Mouse (Mus musculus): ENCODE measurements around the gene Gm28047. TPM values are rescaled to one million over a fixed set of nuclear protein-coding genes. Genes with fewer than 3 reads are reported as not detected.
A peak's percentile ranks its signal among the peaks of the same experiment; 100 is the strongest.

Gm28047 gene
- polyA plus RNA-seq, 1 experiment: not detected

- Histone ChIP-seq H3K27me3 (ENCODE audit: control insufficient read depth, insufficient read depth, low read length) (no peaks in the 10 kb centered on the region), H3K4me3 (replicated peaks; ENCODE audit: insufficient read depth, low read depth, low read length) (no peak overlapping the region), H3K4me1 (ENCODE audit: control insufficient read depth, insufficient read depth, low read length) (peaks cover 27% of the 10 kb centered on the region), H3K27ac (ENCODE audit: insufficient read depth, low read length) (peak overlapping the region; percentile 39; the same call in 1 of the 2 replicates)
- 69% methylated on average over 6 of the region's 6 CpGs for WGBS
- TF ChIP-seq CTCF (IDR thresholded peaks at IDR 0.05; ENCODE audit: borderline replicate concordance, insufficient read depth, low read depth, low read length): no peak
- no peak for TF ChIP-seq POLR2A (IDR thresholded peaks at IDR 0.05; ENCODE audit: borderline replicate concordance, insufficient read depth, low read length)
- DNase-seq: no peak
These were observed 98.5 kb downstream of the Gm28047 start for GRCm38 (mm10) chr15:102526111-102527002.

DNA sequence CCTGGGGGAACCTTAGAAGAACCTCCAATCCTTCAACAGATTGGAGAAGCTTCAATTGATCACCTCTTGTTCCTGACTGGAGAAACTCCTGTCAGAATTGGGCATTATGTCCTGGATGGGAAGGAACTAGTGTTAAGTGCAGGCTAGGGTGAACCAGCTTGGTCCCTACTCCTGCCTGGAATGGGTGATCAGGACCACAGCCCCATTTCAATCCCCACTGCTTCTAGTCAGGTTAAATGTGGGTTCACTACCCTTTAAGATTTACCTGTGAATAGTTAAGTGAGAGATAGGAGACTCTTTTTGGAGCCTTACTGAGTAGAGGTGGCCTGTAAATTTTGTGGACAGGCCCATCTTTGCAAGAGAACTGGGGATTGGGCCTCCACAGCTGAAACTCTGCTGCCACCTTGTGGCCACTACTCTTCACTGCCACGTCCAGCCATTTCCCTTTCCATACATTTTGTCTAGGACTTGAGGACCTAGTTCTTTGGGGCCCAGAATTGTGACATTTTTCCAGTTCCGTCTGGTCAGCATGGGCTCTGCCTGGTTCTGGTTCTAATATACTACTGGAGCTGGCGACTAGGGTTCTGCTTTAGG, 99.9 kb downstream of the Gm28047 start, which contains the start of gene Npff:
Gene Npff (minus strand): TSS at position 51 of the 594 bp plus-strand sequence.
- 4% methylated on average over 3 of the region's 3 CpGs for WGBS
- DNase-seq: peak; percentile 84 to 89
- H3K27ac ChIP-seq (ENCODE audit: insufficient read depth, low read length): peak within 1 kb of the TSS; percentile 36
- peak; percentile 87 for TF ChIP-seq CTCF (IDR thresholded peaks at IDR 0.05; ENCODE audit: borderline replicate concordance, insufficient read depth, low read depth, low read length)
- no peak for TF ChIP-seq POLR2A (IDR thresholded peaks at IDR 0.05; ENCODE audit: borderline replicate concordance, insufficient read depth, low read length)
- H3K27me3 ChIP-seq (ENCODE audit: control insufficient read depth, insufficient read depth, low read length): no peaks in the 10 kb centered on the region
- no peak within 1 kb of the TSS for H3K4me3 ChIP-seq (replicated peaks; ENCODE audit: insufficient read depth, low read depth, low read length)
- peaks cover 30% of the 10 kb centered on the region for H3K4me1 ChIP-seq (ENCODE audit: control insufficient read depth, insufficient read depth, low read length)

GRCm38 (mm10) chr15:102521480-102521879, 103.4 kb downstream of the Gm28047 start:
- peak in 1 of 2 experiments; percentile 23 for DNase-seq
- TF ChIP-seq CTCF (IDR thresholded peaks at IDR 0.05; ENCODE audit: borderline replicate concordance, insufficient read depth, low read depth, low read length) (no peak), POLR2A (IDR thresholded peaks at IDR 0.05; ENCODE audit: borderline replicate concordance, insufficient read depth, low read length) (no peak)
- no peak overlapping the region for H3K4me3 ChIP-seq (replicated peaks; ENCODE audit: insufficient read depth, low read depth, low read length)
- WGBS: 74% methylated on average over 4 of the region's 4 CpGs
- H3K27me3 ChIP-seq (ENCODE audit: control insufficient read depth, insufficient read depth, low read length): no peaks in the 10 kb centered on the region
- H3K27ac ChIP-seq (ENCODE audit: insufficient read depth, low read length): peak overlapping the region; percentile 62; the same call in 1 of the 2 replicates
- peaks cover 26% of the 10 kb centered on the region for H3K4me1 ChIP-seq (ENCODE audit: control insufficient read depth, insufficient read depth, low read length)

DNA sequence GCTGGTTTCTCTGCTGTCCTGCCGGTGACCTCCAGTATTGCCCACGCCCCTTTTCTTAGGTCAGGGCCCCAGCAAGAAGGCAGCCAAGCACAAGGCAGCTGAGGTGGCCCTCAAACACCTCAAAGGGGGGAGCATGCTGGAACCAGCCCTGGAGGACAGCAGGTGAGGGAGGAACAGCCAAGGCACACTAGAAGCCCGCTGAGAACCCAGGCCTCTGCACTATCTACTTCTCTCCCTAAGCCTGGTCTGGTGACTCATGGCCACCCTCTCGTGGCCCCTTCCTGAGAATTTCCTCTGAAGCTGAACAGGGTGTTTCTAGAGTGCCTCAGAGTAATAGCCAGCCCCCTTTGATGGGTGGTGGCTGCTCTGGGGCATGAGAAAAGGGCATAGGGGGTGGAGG, 104.5 kb downstream of the Gm28047 start:
- peak; percentile 60 to 75 for DNase-seq
- 17% methylated on average over 4 of the region's 4 CpGs for WGBS

GRCm38 (mm10) chr15:102519211-102520141, 105.4 kb downstream of the Gm28047 start:
- TF ChIP-seq CTCF (IDR thresholded peaks at IDR 0.05; ENCODE audit: borderline replicate concordance, insufficient read depth, low read depth, low read length): no peak
- no peak for TF ChIP-seq POLR2A (IDR thresholded peaks at IDR 0.05; ENCODE audit: borderline replicate concordance, insufficient read depth, low read length)
- Histone ChIP-seq H3K27me3 (ENCODE audit: control insufficient read depth, insufficient read depth, low read length) (no peaks in the 10 kb centered on the region), H3K4me3 (replicated peaks; ENCODE audit: insufficient read depth, low read depth, low read length) (peak overlapping the region; percentile 91), H3K4me1 (ENCODE audit: control insufficient read depth, insufficient read depth, low read length) (peaks cover 22% of the 10 kb centered on the region), H3K27ac (ENCODE audit: insufficient read depth, low read length) (peak overlapping the region; percentile 87)
- no peak for DNase-seq
- 25% methylated on average over 17 of the region's 17 CpGs for WGBS

More for the DNA sequence above, 104.5 kb downstream of the Gm28047 start:
- TF ChIP-seq POLR2A (IDR thresholded peaks at IDR 0.05; ENCODE audit: borderline replicate concordance, insufficient read depth, low read length) (no peak), CTCF (IDR thresholded peaks at IDR 0.05; ENCODE audit: borderline replicate concordance, insufficient read depth, low read depth, low read length) (no peak)
- no peak overlapping the region for H3K4me3 ChIP-seq (replicated peaks; ENCODE audit: insufficient read depth, low read depth, low read length)
- peak overlapping the region; percentile 62 for H3K27ac ChIP-seq (ENCODE audit: insufficient read depth, low read length)
- no peaks in the 10 kb centered on the region for H3K27me3 ChIP-seq (ENCODE audit: control insufficient read depth, insufficient read depth, low read length)
- peaks cover 26% of the 10 kb centered on the region for H3K4me1 ChIP-seq (ENCODE audit: control insufficient read depth, insufficient read depth, low read length)

GRCm38 (mm10) chr15:102518859-102519201, 106.0 kb downstream of the Gm28047 start:
- 4% methylated on average over 9 of the region's 9 CpGs for WGBS
- no peak for DNase-seq
- TF ChIP-seq CTCF (IDR thresholded peaks at IDR 0.05; ENCODE audit: borderline replicate concordance, insufficient read depth, low read depth, low read length) (no peak), POLR2A (IDR thresholded peaks at IDR 0.05; ENCODE audit: borderline replicate concordance, insufficient read depth, low read length) (no peak)
- Histone ChIP-seq H3K4me3 (replicated peaks; ENCODE audit: insufficient read depth, low read depth, low read length) (peak overlapping the region; percentile 91), H3K27me3 (ENCODE audit: control insufficient read depth, insufficient read depth, low read length) (no peaks in the 10 kb centered on the region), H3K27ac (ENCODE audit: insufficient read depth, low read length) (peak overlapping the region; percentile 87), H3K4me1 (ENCODE audit: control insufficient read depth, insufficient read depth, low read length) (peaks cover 16% of the 10 kb centered on the region)
